Mouse (Mus musculus): Measurements from ENCODE around the gene Nap1l1. TPM values are rescaled to one million over a fixed set of nuclear protein-coding genes. Genes with fewer than 3 reads are reported as not detected.
"Not testable (repeated sequence)": the region's sequence is repeated elsewhere in the genome, so short reads cannot be mapped to it uniquely, and the experiment has no call there.

Nap1l1 gene
- total and polyA plus RNA-seq, 3 experiments: 196 to 1,342 (median 360) TPM

GRCm38 (mm10) chr10:111445939-111446671 is 26.9 kb upstream of the Nap1l1 start:
- Histone ChIP-seq H3K9me3 (replicated peaks; ENCODE audit: low read length) (no peaks in the 10 kb centered on the region), H3K4me2 (ENCODE audit: insufficient read depth, low read depth, poor library complexity, severe bottlenecking) (0 out of 2 replicates have a peak overlapping the region, but pooled peaks have one; percentile 16), H3K27ac (ENCODE audit: insufficient read depth, low read depth) (no peak overlapping the region), H3K4me3 (replicated peaks in 1 of 3; ENCODE audit: low read depth in 2 of 3, low read length in 2 of 3, poor library complexity in 1 of 3) (no peak overlapping the region), H3K9ac (ENCODE audit: insufficient read depth, low read depth) (no peak overlapping the region), H3K4me1 (ENCODE audit: control insufficient read depth in 1 of 2, insufficient read depth in 2 of 2) (peaks cover 16 to 33% of the 10 kb centered on the region in 2 experiments), H3K36me3 (replicated peaks in 1 of 2; ENCODE audit: control insufficient read depth in 1 of 2, insufficient read depth in 1 of 2, low read length in 1 of 2) (no peaks in the 10 kb centered on the region), H3K27me3 (replicated peaks) (no peaks in the 10 kb centered on the region), H3K79me2 (replicated peaks; ENCODE audit: control insufficient read depth, extremely low read depth, insufficient read depth, poor library complexity, severe bottlenecking) (no peaks in the 10 kb centered on the region)
- peak; percentile 46 for DNase-seq (ENCODE audit: extremely low read depth)
- dilution Hi-C loops (cut with MboI; ENCODE audit: extremely low pct_ligation_motif_present, extremely low pct_unique_long_range_greater_than_20kb, low sequenced_read_pairs): no loop called here
- in situ Hi-C loops (cut with MboI; ENCODE audit: low pct_ligation_motif_present, low pct_unique_long_range_greater_than_20kb, low sequenced_read_pairs): no loop called here
- TF ChIP-seq UBTF (IDR thresholded peaks at IDR 0.05; ENCODE audit: low read depth, low read length): no peak
- TF ChIP-seq ZNF384 (IDR thresholded peaks at IDR 0.05; ENCODE audit: low read depth, low read length): no peak
- TF ChIP-seq USF1 (IDR thresholded peaks at IDR 0.05; ENCODE audit: low read depth, low read length): no peak
- no peak for TF ChIP-seq MAX (IDR thresholded peaks at IDR 0.05; ENCODE audit: low read length)
- TF ChIP-seq PAX5 (IDR thresholded peaks at IDR 0.05; ENCODE audit: low read length): no peak
- TF ChIP-seq IRF4 (IDR thresholded peaks at IDR 0.05; ENCODE audit: low read depth, low read length): no peak
- TF ChIP-seq MAFK (IDR thresholded peaks at IDR 0.05; ENCODE audit: insufficient replicate concordance, low read length): peak; percentile 82
- TF ChIP-seq TCF12 (IDR thresholded peaks at IDR 0.05; ENCODE audit: low read depth, low read length): no peak
- TF ChIP-seq POLR2AphosphoS2 (IDR thresholded peaks at IDR 0.05; ENCODE audit: low read depth, low read length): no peak
- peak; percentile 45; the same call in 1 of the 2 replicates for TF ChIP-seq BHLHE40 (IDR thresholded peaks at IDR 0.05; ENCODE audit: low read depth, low read length)
- 0 out of 2 replicates have a peak, but pooled peaks have one; percentile 23 for TF ChIP-seq JUND (conservative IDR thresholded peaks at IDR 0.05; ENCODE audit: low read depth, low read length)
- no peak for TF ChIP-seq MYC (IDR thresholded peaks at IDR 0.05; ENCODE audit: low read depth, low read length)
- TF ChIP-seq TBP (conservative IDR thresholded peaks at IDR 0.05; ENCODE audit: low read depth, low read length): no peak
- TF ChIP-seq ETS1 (conservative IDR thresholded peaks at IDR 0.05; ENCODE audit: low read depth, low read length): peak; percentile 20; the same call in 1 of the 2 replicates
- TF ChIP-seq ELF1 (IDR thresholded peaks at IDR 0.05; ENCODE audit: low read depth, low read length): no peak
- no peak for TF ChIP-seq E2F4 (IDR thresholded peaks at IDR 0.05; ENCODE audit: insufficient replicate concordance, low read depth, low read length)
- TF ChIP-seq EP300 (IDR thresholded peaks at IDR 0.05; ENCODE audit: low read length): peak; percentile 28; the same call in 1 of the 2 replicates
- TF ChIP-seq MEF2A (IDR thresholded peaks at IDR 0.05; ENCODE audit: borderline replicate concordance, low read depth, low read length): peak; percentile 56
- TF ChIP-seq RCOR1 (conservative IDR thresholded peaks at IDR 0.05; ENCODE audit: low read depth, low read length): no peak
- no peak for TF ChIP-seq CHD2 (IDR thresholded peaks at IDR 0.05; ENCODE audit: low read length)

- peak; percentile 59 for TF ChIP-seq ZNF384 (IDR thresholded peaks at IDR 0.05; ENCODE audit: low read depth, low read length)
- H3K4me3 ChIP-seq (replicated peaks in 1 of 3; ENCODE audit: low read depth in 2 of 3, low read length in 2 of 3, poor library complexity in 1 of 3); H3K9me3 ChIP-seq (replicated peaks; ENCODE audit: low read length); in situ Hi-C loops (cut with MboI; ENCODE audit: low pct_ligation_motif_present, low pct_unique_long_range_greater_than_20kb, low sequenced_read_pairs); H3K4me2 ChIP-seq (ENCODE audit: insufficient read depth, low read depth, poor library complexity, severe bottlenecking); DNase-seq (ENCODE audit: extremely low read depth); dilution Hi-C loops (cut with MboI; ENCODE audit: extremely low pct_ligation_motif_present, extremely low pct_unique_long_range_greater_than_20kb, low sequenced_read_pairs); H3K27me3 ChIP-seq (replicated peaks); H3K79me2 ChIP-seq (replicated peaks; ENCODE audit: control insufficient read depth, extremely low read depth, insufficient read depth, poor library complexity, severe bottlenecking); H3K9ac ChIP-seq (ENCODE audit: insufficient read depth, low read depth); H3K36me3 ChIP-seq (replicated peaks in 1 of 2; ENCODE audit: control insufficient read depth in 1 of 2, insufficient read depth in 1 of 2, low read length in 1 of 2); H3K27ac ChIP-seq (ENCODE audit: insufficient read depth, low read depth): not testable (repeated sequence)
- peaks cover 14 to 28% of the 10 kb centered on the region in 2 experiments for H3K4me1 ChIP-seq (ENCODE audit: control insufficient read depth in 1 of 2, insufficient read depth in 2 of 2)
These were observed 26.4 kb upstream of the Nap1l1 start for GRCm38 (mm10) chr10:111446672-111447008.
